Mouse (Mus musculus): ENCODE data around the gene Hcn1. TPM values are rescaled to one million over a fixed set of nuclear protein-coding genes. Genes with fewer than 3 reads are reported as not detected.

Gene Hcn1
- total and polyA plus RNA-seq, 2 experiments from 2014 or later: 1.7 to 6.9 TPM

DNA sequence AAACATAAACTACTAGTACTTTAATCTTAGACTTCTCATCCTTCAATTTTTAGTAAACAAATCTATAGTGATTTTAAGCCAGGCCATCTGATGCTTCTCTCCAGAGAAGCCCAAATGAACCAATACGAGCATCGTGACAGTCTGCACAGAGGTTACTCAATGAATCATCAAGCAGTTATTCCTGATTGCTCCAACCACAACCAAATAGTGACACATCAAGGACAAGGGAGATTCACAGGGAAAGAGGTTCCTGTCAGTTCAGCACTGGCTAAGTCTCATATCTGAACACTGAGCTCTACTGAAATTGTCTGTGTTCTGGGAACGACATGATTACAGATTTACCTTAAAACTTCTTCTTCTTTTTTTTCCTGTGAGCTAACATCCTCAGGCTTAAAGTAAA lies 305.7 kb downstream of the Hcn1 start:
- no peak for TF ChIP-seq CTCF (IDR thresholded peaks at IDR 0.05; ENCODE audit: low read depth)
- no peak for DNase-seq
- no peak overlapping the region for H3K4me3 ChIP-seq (ENCODE audit: low read depth, low read length)
- H3K4me2 ChIP-seq (ENCODE audit: low read depth): no peak overlapping the region
- no peaks in the 10 kb centered on the region for H3K9me3 ChIP-seq (ENCODE audit: low read length)
- H3K27ac ChIP-seq (ENCODE audit: low read depth, low read length): no peak overlapping the region
- H3K36me3 ChIP-seq (ENCODE audit: insufficient read depth): no peaks in the 10 kb centered on the region
- H3K9ac ChIP-seq: no peak overlapping the region
- whole genome bisulfite sequencing: 93% methylated on average over 3 of the region's 3 CpGs
- ATAC-seq: no peak
- H3K27me3 ChIP-seq (ENCODE audit: insufficient read depth, low read length): no peaks in the 10 kb centered on the region
- H3K4me1 ChIP-seq (ENCODE audit: insufficient read depth): no peaks in the 10 kb centered on the region

DNA sequence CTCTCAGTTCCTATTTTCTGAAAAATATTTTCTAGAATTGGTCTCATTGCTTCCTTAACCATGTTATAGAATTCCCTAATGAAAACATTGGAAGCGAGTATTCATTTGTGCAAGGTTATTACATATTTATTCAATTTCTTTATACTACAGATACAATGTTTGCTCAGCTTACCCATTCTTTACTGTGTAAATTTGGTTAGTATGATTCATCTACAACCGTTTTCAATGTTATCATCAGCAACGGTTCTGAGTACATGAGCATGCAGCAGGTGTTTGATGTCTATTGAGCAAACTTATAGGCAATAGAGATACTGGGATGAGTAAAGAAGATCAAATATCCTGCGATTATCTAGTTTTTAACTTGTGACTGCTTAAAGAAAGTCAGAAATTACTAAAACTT lies 327.6 kb downstream of the Hcn1 start:
- 90% methylated on average over 4 of the region's 4 CpGs for WGBS
- Histone ChIP-seq H3K9ac (no peak overlapping the region), H3K4me2 (ENCODE audit: low read depth) (no peak overlapping the region), H3K27ac (ENCODE audit: low read depth, low read length) (no peak overlapping the region), H3K4me1 (ENCODE audit: insufficient read depth) (no peaks in the 10 kb centered on the region), H3K27me3 (ENCODE audit: insufficient read depth, low read length) (no peaks in the 10 kb centered on the region), H3K36me3 (ENCODE audit: insufficient read depth) (no peaks in the 10 kb centered on the region), H3K9me3 (ENCODE audit: low read length) (no peaks in the 10 kb centered on the region), H3K4me3 (ENCODE audit: low read depth, low read length) (no peak overlapping the region)
- DNase-seq (no peak), ATAC-seq (no peak)
- no peak for TF ChIP-seq CTCF (IDR thresholded peaks at IDR 0.05; ENCODE audit: low read depth)

- no peak for ATAC-seq
- 40% methylated on average over 2 of the region's 2 CpGs for WGBS
- H3K4me1 ChIP-seq (ENCODE audit: insufficient read depth): no peaks in the 10 kb centered on the region
Observed at GRCm38 (mm10) chr13:117931746-117932145, 329.6 kb downstream of the Hcn1 start.

DNA sequence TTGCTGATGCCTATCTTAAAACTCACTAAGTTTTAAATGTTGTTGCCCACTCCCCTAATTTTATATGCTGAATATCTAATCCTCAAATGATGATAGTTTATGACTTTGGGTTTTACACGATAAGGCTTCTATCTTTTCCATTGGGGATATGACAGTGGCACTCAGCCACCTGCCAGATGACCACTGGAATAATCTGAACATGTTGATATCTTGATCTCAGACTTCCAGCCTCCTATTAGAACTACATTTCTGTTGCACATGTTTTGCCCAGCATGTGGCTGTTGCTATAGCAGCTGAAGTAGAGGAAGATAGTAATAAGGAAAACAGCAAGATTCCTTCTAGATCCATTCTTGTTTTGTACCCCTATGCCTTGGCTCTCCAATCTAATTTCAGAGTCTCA lies 336.6 kb downstream of the Hcn1 start:
- Histone ChIP-seq H3K27ac (ENCODE audit: low read depth, low read length) (no peak overlapping the region), H3K4me3 (ENCODE audit: low read depth, low read length) (no peak overlapping the region), H3K36me3 (ENCODE audit: insufficient read depth) (no peaks in the 10 kb centered on the region), H3K9me3 (ENCODE audit: low read length) (no peaks in the 10 kb centered on the region), H3K9ac (no peak overlapping the region), H3K27me3 (ENCODE audit: insufficient read depth, low read length) (no peaks in the 10 kb centered on the region), H3K4me1 (ENCODE audit: insufficient read depth) (no peaks in the 10 kb centered on the region), H3K4me2 (ENCODE audit: low read depth) (no peak overlapping the region)
- 88% methylated on average over 1 of the region's 1 CpGs for WGBS
- DNase-seq (no peak), ATAC-seq (no peak)
- no peak for TF ChIP-seq CTCF (IDR thresholded peaks at IDR 0.05; ENCODE audit: low read depth)

More at GRCm38 (mm10) chr13:117931746-117932145, 329.6 kb downstream of the Hcn1 start:
- Histone ChIP-seq H3K36me3 (ENCODE audit: insufficient read depth) (no peaks in the 10 kb centered on the region), H3K27me3 (ENCODE audit: insufficient read depth, low read length) (no peaks in the 10 kb centered on the region), H3K4me2 (ENCODE audit: low read depth) (no peak overlapping the region), H3K4me3 (ENCODE audit: low read depth, low read length) (no peak overlapping the region), H3K27ac (ENCODE audit: low read depth, low read length) (no peak overlapping the region), H3K9ac (no peak overlapping the region), H3K9me3 (ENCODE audit: low read length) (no peaks in the 10 kb centered on the region)
- no peak for DNase-seq
- no peak for TF ChIP-seq CTCF (IDR thresholded peaks at IDR 0.05; ENCODE audit: low read depth)

- Histone ChIP-seq H3K4me2 (ENCODE audit: low read depth) (no peak overlapping the region), H3K27me3 (ENCODE audit: insufficient read depth, low read length) (no peaks in the 10 kb centered on the region), H3K4me1 (ENCODE audit: insufficient read depth) (no peaks in the 10 kb centered on the region), H3K36me3 (ENCODE audit: insufficient read depth) (no peaks in the 10 kb centered on the region), H3K4me3 (ENCODE audit: low read depth, low read length) (no peak overlapping the region), H3K9me3 (ENCODE audit: low read length) (no peaks in the 10 kb centered on the region), H3K9ac (no peak overlapping the region), H3K27ac (ENCODE audit: low read depth, low read length) (no peak overlapping the region)
- ATAC-seq (no peak), DNase-seq (no peak)
- no peak for TF ChIP-seq CTCF (IDR thresholded peaks at IDR 0.05; ENCODE audit: low read depth)
- 89% methylated on average over 8 of the region's 8 CpGs for WGBS
Observed at GRCm38 (mm10) chr13:117940536-117941280, 338.6 kb downstream of the Hcn1 start.

DNA sequence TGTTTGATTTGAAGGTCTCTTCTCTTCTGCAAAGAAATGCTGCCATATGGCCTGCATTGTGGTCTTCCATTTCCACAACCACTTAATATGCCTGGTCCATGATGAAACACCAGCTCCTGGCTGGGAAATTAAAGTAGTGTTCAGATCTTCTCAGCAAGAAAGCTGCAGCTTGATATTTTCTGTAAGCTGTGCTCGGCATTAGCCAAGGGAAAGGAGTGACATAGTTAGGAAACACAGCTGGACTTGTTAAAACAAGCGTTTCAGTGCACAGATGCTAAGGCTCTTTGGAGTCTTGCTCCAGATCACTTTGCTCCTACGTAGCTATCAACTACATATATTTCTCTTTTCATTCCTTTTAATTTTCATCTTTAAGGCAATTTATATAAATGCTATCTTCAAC lies 344.7 kb downstream of the Hcn1 start:
- no peak for DNase-seq
- H3K36me3 ChIP-seq (ENCODE audit: insufficient read depth): no peaks in the 10 kb centered on the region
- H3K9ac ChIP-seq: no peak overlapping the region
- no peaks in the 10 kb centered on the region for H3K4me1 ChIP-seq (ENCODE audit: insufficient read depth)
- no peak; the same call in 1 of the 2 replicates for ATAC-seq
- H3K27ac ChIP-seq (ENCODE audit: low read depth, low read length): no peak overlapping the region
- TF ChIP-seq CTCF (IDR thresholded peaks at IDR 0.05; ENCODE audit: low read depth): no peak
- no peak overlapping the region for H3K4me2 ChIP-seq (ENCODE audit: low read depth)
- H3K9me3 ChIP-seq (ENCODE audit: low read length): no peaks in the 10 kb centered on the region
- WGBS: 70% methylated on average over 3 of the region's 3 CpGs
- H3K27me3 ChIP-seq (ENCODE audit: insufficient read depth, low read length): no peaks in the 10 kb centered on the region
- H3K4me3 ChIP-seq (ENCODE audit: low read depth, low read length): no peak overlapping the region

- Histone ChIP-seq H3K4me3 (ENCODE audit: low read depth, low read length) (no peak overlapping the region), H3K9me3 (ENCODE audit: low read length) (no peaks in the 10 kb centered on the region), H3K4me1 (ENCODE audit: insufficient read depth) (no peaks in the 10 kb centered on the region), H3K27ac (ENCODE audit: low read depth, low read length) (no peak overlapping the region), H3K27me3 (ENCODE audit: insufficient read depth, low read length) (no peaks in the 10 kb centered on the region), H3K9ac (no peak overlapping the region), H3K4me2 (ENCODE audit: low read depth) (no peak overlapping the region), H3K36me3 (ENCODE audit: insufficient read depth) (no peaks in the 10 kb centered on the region)
- no peak for ATAC-seq
- WGBS: 48% methylated on average over 1 of the region's 1 CpGs
- DNase-seq: no peak
- no peak for TF ChIP-seq CTCF (IDR thresholded peaks at IDR 0.05; ENCODE audit: low read depth)
Observed at GRCm38 (mm10) chr13:117947704-117948376, 345.7 kb downstream of the Hcn1 start.
